ENCODE assay signal across 9 mouse cellular contexts in genomic region chr16:44242633-44243032, GRCm38 (mm10).
DNase-seq lines count a peak whose midpoint lies in the region; ATAC-seq and TF ChIP-seq lines count a peak whose summit lies in the region.
"Had no signal": no experiment of that assay in that cellular context is flagged by ENCODE, and none has a peak within 500 bp of the region (broad histone marks: within the 10 kb centered on the region; RNA-seq: fewer than 3 reads in every experiment).

No protein-coding gene starts in this region.

- WGBS in cerebellum, adult 2 months, result 8% methylated on average over 1 of the region's 1 CpGs

- peak; percentile 51 for DNase-seq in T-cell, adult 2 months (ENCODE audit: low spot score)
- DNase-seq in cerebellum, adult 2 months, result peak; percentile 81 to 87
- peak; percentile 52 to 73 for DNase-seq in frontal cortex, postnatal 25 days (ENCODE audit: low spot score in 2 of 2)
- peak; percentile 64 to 71 for DNase-seq in left cerebral cortex, adult 2 months (ENCODE audit: extremely low spot score in 1 of 2, low spot score in 2 of 2)
- peak; percentile 65 for DNase-seq in retina, postnatal 7 days (ENCODE audit: low read depth, low spot score)
- peak; percentile 76 for DNase-seq in thymus, postnatal 4 days

- intact Hi-C loops in left cerebral cortex, adult 2 months (cut with DNase I), result loop anchor here (1.0 kb wide), 1 partner anchor 120 kb away; no protein-coding TSS in a partner anchor

- H3K4me3 ChIP-seq in cerebellum, adult 2 months (replicated peaks; ENCODE audit: insufficient read depth, low read depth, low read length), result no peak overlapping the region
- no peak overlapping the region for H3K4me3 ChIP-seq in left cerebral cortex, adult 2 months
- H3K4me3 ChIP-seq: liver, embryonic 15.5 days had no signal

- peaks cover 17% of the 10 kb centered on the region for H3K4me1 ChIP-seq in cerebellum, adult 2 months (ENCODE audit: control insufficient read depth, insufficient read depth, low read length)
- H3K4me1 ChIP-seq: liver, embryonic 15.5 days had no signal

- H3K27me3 ChIP-seq in cerebellum, adult 2 months (ENCODE audit: control insufficient read depth, insufficient read depth, low read length), result no peaks in the 10 kb centered on the region
- H3K27me3 ChIP-seq: liver, embryonic 15.5 days had no signal

- no peak overlapping the region for H3K27ac ChIP-seq in cerebellum, adult 2 months (ENCODE audit: insufficient read depth, low read length)
- no peak overlapping the region for H3K27ac ChIP-seq in left cerebral cortex, adult 2 months
- H3K27ac ChIP-seq: liver, embryonic 15.5 days had no signal

- TF ChIP-seq CTCF in cerebellum, adult 2 months (IDR thresholded peaks at IDR 0.05; ENCODE audit: borderline replicate concordance, insufficient read depth, low read depth, low read length), result peak; percentile 95
- peak; percentile 79 for TF ChIP-seq CTCF in left cerebral cortex, adult 2 months (IDR thresholded peaks at IDR 0.05)

- ATAC-seq in inflammation-experienced regulatory T-cells, adult 6 months, result peak; percentile 85
- peak; percentile 97 for ATAC-seq in megakaryocyte progenitor cell, adult 5-6 weeks (replicated peaks; ENCODE audit: poor library complexity)

- TF ChIP-seq POLR2A in cerebellum, adult 2 months (IDR thresholded peaks at IDR 0.05; ENCODE audit: borderline replicate concordance, insufficient read depth, low read length), result no peak
